Mouse (Mus musculus): ENCODE results near the gene Nrm.

- TF ChIP-seq CTCF (IDR thresholded peaks at IDR 0.05; ENCODE audit: control insufficient read depth, insufficient read depth, low read length): no peak
- TF ChIP-seq POLR2A (IDR thresholded peaks at IDR 0.05; ENCODE audit: borderline replicate concordance, control insufficient read depth, low read depth, low read length): no peak
Measured at GRCm38 (mm10) chr17:35882924-35883323, 21.8 kb downstream of the Nrm start.
